Mouse (Mus musculus) lung, adult 2 months (tissue): Measurements from ENCODE around the gene Zbtb5. TPM values are rescaled to one million over a fixed set of nuclear protein-coding genes. Genes with fewer than 3 reads are reported as not detected.
"Not testable (repeated sequence)": the region's sequence is repeated elsewhere in the genome, so short reads cannot be mapped to it uniquely, and the experiment has no call there.

Source experiments
- DNase-seq: peaks from one replicate; pipeline ENCODE4 v3.0.0; 2022
- H3K4me1 ChIP-seq: fragments of 200-500 bp; 2 replicates; pipeline ENCODE4 v1.6.1; 2011; ENCODE audit warnings: low read length; ENCODE audit not compliant: control insufficient read depth, insufficient read depth
- H3K4me3 ChIP-seq: fragments of 200-500 bp; replicated peaks from 2 replicates; pipeline ENCODE3; 2011; ENCODE audit warnings: low read depth, mild to moderate bottlenecking, control low read depth, low read length; ENCODE audit errors: extremely low read depth
- CTCF ChIP-seq: fragments of 200-500 bp; IDR thresholded peaks from 2 replicates; pipeline ENCODE4 v1.5.1; 2011; ENCODE audit warnings: mild to moderate bottlenecking, low read length, control low read depth; ENCODE audit not compliant: insufficient read depth
- POLR2A ChIP-seq: fragments of 200-500 bp; IDR thresholded peaks from 2 replicates; pipeline ENCODE4 v1.6.1; 2011; ENCODE audit warnings: low read depth, mild to moderate bottlenecking, control low read depth, low read length, borderline replicate concordance; ENCODE audit errors: extremely low read depth
- whole genome bisulfite sequencing: fragments of 180-500 bp; shearing (Covaris S2); methylation state at CpG from one replicate; pipeline ENCODE4 v1.1.7; 2018; 5-methylcytosine and 5-hydroxymethylcytosine counted together
- polyA plus RNA-seq: library from polyadenylated mRNA; depleted of rRNA; stranded (reverse); fragments of >200 nt; gene quantifications from 2 replicates; pipeline ENCODE4 v1.2.3, GENCODE M21; 2012; rRNA removed

Zbtb5 gene
- polyA plus RNA-seq, 1 experiment, result 12.5 TPM

- 91% methylated on average over 13 of the region's 13 CpGs for WGBS
- TF ChIP-seq CTCF (no peak), POLR2A (no peak)
- Histone ChIP-seq H3K4me1 (no peaks in the 10 kb centered on the region), H3K4me3 (no peak overlapping the region)
- DNase-seq, result no peak
Measured at GRCm38 (mm10) chr4:44959220-44959619, 53.0 kb downstream of the Zbtb5 start.

- WGBS, result 81% methylated on average over 9 of the region's 9 CpGs
- TF ChIP-seq CTCF (no peak), POLR2A (no peak)
- no peak overlapping the region for H3K4me3 ChIP-seq
- no peak for DNase-seq
- no peaks in the 10 kb centered on the region for H3K4me1 ChIP-seq
Measured at GRCm38 (mm10) chr4:44958776-44959175, 53.4 kb downstream of the Zbtb5 start.

DNA sequence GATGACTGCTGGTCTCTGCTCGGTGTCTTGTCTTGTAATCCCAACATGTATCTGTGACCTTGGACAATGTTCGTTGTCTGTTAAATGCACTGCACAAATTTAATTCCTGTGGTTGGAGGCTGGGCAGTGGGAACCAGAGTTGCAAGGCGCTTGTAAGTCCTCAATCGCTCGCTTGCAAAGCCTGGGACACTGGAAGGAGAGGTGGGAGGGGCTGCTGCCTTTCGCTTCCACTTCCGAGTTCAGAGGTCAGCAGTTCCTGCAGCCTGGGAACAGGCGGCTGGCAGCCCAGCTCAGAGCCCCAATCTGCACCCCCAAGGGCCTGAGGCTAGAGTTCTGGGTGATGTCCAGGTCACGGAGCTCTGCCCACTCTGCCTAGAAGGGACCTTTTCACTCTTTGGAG, 59.2 kb downstream of the Zbtb5 start:
- TF ChIP-seq POLR2A, result no peak
- TF ChIP-seq CTCF, result no peak
- no peak for DNase-seq
- WGBS, result 69% methylated on average over 9 of the region's 9 CpGs
- H3K4me1 ChIP-seq, result no peaks in the 10 kb centered on the region
- H3K4me3 ChIP-seq, result no peak overlapping the region

DNA sequence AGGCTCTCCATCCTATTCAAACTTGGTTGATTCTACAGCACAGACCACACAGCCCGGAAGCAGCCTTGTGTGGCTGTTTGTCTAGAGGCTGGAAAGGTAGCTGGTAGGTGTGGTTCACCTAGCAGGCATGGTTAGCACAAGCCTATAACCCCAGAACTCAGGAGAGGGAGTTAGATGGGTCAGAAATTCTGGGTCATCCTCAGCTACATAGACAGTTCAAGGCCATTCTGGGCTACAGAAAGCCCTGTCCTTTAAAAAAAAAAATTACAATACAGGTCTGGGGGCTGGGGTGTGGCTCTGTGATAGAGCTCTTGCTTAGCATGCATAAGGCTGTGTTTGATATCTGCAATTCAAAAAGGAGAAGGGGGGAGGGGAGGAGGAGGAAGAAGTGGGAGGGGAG, 63.9 kb downstream of the Zbtb5 start:
- Histone ChIP-seq H3K4me1 (no peaks in the 10 kb centered on the region), H3K4me3 (no peak overlapping the region)
- WGBS, result 84% methylated on average over 1 of the region's 1 CpGs
- no peak for DNase-seq
- TF ChIP-seq CTCF, result no peak
- TF ChIP-seq POLR2A, result no peak

GRCm38 (mm10) chr4:44947464-44947863, 64.7 kb downstream of the Zbtb5 start:
- WGBS, result 80% methylated on average over 5 of the region's 5 CpGs
- no peak for DNase-seq
- Histone ChIP-seq H3K4me3 (no peak overlapping the region), H3K4me1 (no peaks in the 10 kb centered on the region)
- TF ChIP-seq CTCF (no peak), POLR2A (no peak)

DNA sequence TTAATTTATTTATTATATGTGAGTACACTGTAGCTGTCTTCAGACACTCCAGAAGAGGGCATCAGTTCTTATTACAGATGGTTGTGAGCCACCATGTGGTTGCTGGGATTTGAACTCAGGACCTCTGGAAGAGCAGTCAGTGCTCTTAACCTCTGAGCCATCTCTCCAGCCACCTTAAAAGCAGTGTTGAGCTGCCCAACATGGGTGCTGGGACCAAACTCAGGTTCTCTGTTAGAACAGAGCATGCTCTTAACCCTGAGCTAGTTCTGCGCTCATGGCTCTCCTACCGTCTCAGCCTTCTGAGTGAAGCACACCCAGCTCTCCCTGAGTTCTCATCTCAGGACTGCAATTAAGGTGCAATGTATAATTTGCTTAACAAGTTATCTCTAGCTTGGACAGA, 66.1 kb downstream of the Zbtb5 start:
- DNase-seq, H3K4me3 ChIP-seq, H3K4me1 ChIP-seq: not testable (repeated sequence)
- 94% methylated on average over 2 of the region's 2 CpGs for WGBS

DNA sequence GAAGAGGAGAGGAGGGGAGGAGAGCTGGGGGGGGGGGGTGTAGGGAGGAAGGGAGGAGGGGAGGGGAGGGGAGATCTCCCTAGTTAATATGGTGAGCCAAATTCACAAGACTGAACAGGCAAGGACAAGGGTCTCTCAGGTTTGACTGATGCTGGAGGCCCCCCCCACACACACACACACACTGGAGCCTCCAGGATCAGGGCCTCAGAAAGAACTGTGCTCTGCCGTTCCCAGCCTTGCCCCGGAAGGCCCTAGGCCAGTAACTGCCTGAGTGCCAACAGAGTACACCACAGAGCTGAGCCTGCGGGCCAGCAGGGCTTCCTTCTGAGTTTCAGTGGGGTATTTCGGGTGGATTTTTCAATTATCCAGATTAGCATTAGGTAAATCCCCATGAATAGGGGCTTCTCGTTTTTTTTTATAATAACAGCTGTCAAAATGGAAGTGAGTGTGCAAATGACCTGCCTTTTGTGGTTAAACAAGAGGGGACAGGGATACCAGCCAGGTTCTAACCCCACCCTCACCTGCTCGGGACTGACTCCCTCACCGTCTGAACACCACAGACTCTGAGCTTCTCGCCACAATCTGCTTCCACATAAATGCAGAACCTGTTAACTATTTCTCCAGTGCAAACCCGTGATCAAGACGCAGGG, 67.7 kb downstream of the Zbtb5 start:
- 67% methylated on average over 10 of the region's 10 CpGs for WGBS
- Histone ChIP-seq H3K4me1 (no peaks in the 10 kb centered on the region), H3K4me3 (no peak overlapping the region)
- no peak for DNase-seq
- TF ChIP-seq CTCF (no peak), POLR2A (no peak)

DNA sequence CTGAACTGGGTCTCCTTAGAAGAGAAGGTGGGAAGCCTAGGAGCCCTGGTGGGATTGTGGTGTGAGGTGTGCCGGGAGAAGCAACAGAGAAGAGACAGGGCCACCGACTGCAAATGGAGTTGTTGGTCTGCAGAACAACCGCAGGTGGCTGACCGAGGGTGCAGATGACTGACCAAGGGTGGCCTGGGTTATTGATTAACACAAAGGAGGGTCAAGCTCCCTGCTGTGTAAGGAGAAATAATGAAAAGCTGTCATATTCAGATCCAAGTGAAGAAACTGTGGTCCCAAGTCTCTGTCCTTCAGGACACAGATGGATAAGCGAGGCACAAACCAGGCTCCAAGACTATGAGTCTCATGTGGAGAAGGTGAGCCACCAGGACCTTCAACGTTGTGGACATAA, 68.7 kb downstream of the Zbtb5 start:
- WGBS, result 82% methylated on average over 6 of the region's 6 CpGs
- Histone ChIP-seq H3K4me3 (no peak overlapping the region), H3K4me1 (no peaks in the 10 kb centered on the region)
- TF ChIP-seq POLR2A (no peak), CTCF (no peak)
- no peak for DNase-seq

DNA sequence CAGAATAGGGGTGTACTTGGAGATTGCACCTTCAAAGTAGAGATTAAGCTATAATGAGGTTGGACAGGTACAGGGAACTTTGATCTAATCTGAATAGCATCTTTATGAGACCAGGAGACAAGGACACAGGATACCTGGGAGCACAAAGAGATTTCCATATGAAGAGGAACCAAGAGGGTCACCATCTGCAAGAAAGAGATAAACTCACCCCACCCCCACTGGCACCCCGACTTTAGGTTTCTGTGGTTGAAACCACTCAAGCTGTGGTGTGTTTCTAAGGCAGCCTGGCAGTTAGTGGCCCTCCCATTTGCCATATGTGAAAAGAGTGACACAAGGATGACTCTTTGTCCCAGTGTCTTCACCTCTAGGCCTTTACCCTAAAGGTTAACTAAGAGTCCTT, 70.0 kb downstream of the Zbtb5 start:
- TF ChIP-seq CTCF, result no peak
- TF ChIP-seq POLR2A, result no peak
- Histone ChIP-seq H3K4me3 (no peak overlapping the region), H3K4me1 (no peaks in the 10 kb centered on the region)
- no peak for DNase-seq
- WGBS, result 89% methylated on average over 1 of the region's 1 CpGs

Other genes with a start within 250 kb of the Zbtb5 start
- gene Grhpr, start 31.0 kb downstream of the Zbtb5 start, polyA plus RNA-seq, result 28.2 and 29.8 TPM in 2 replicates
- gene Polr1e, start 6.2 kb upstream of the Zbtb5 start, polyA plus RNA-seq, result 2.2 and 3.8 TPM in 2 replicates
- 13.0 and 15.2 TPM in 2 replicates for gene Fbxo10, start 72.2 kb upstream of the Zbtb5 start, polyA plus RNA-seq
- 37.3 and 48.5 TPM in 2 replicates for gene Tomm5, start 95.7 kb upstream of the Zbtb5 start, polyA plus RNA-seq
- gene Frmpd1, start 172.5 kb upstream of the Zbtb5 start, polyA plus RNA-seq, result 2.8 and 3.9 TPM in 2 replicates